Mouse (Mus musculus) MEL (cell line): ENCODE measurements around the gene Gm3336. TPM values are rescaled to one million over a fixed set of nuclear protein-coding genes. Genes with fewer than 3 reads are reported as not detected.

Experiments used
- DNase-seq: peaks from one replicate; pipeline ENCODE4 v3.0.0; 2011; ENCODE audit warnings: low read depth, low spot score
- H3K27ac ChIP-seq: 2 replicates; pipeline ENCODE4 v1.5.1; 2012; ENCODE audit warnings: low read depth, mild to moderate bottlenecking, control low read depth, low read length, moderate library complexity; ENCODE audit not compliant: control insufficient read depth
- H3K27me3 ChIP-seq, 2 experiments: fragments of 150-350 bp in 1 of 2; sonication (generic) in 1 of 2; 2 replicates each; pipeline ENCODE4 v1.6.1; 2012; ENCODE audit warnings: low read length in 2 of 2, mild to moderate bottlenecking in 2 of 2, improper control_type of control experiment in 1 of 2, moderate library complexity in 1 of 2; ENCODE audit not compliant: insufficient read depth in 2 of 2, control insufficient read depth in 1 of 2
- H3K36me3 ChIP-seq, 2 experiments: 2 replicates each; pipeline ENCODE4 v1.6.1; 2012 to 2014; ENCODE audit warnings: low read length in 2 of 2, improper control_type of control experiment in 1 of 2, inconsistent platforms in 1 of 2, mild to moderate bottlenecking in 1 of 2; ENCODE audit not compliant: insufficient read depth in 2 of 2, control insufficient read depth in 1 of 2
- H3K4me1 ChIP-seq, 2 experiments: fragments of 150-350 bp in 1 of 2; sonication (generic) in 1 of 2; 2 replicates each; pipeline ENCODE4 v1.6.1; 2012; ENCODE audit warnings: low read length in 2 of 2, improper control_type of control experiment in 1 of 2, mild to moderate bottlenecking in 1 of 2; ENCODE audit not compliant: insufficient read depth in 2 of 2, control insufficient read depth in 1 of 2
- H3K4me3 ChIP-seq, 2 experiments: fragments of 150-350 bp in 1 of 2; sonication (generic) in 1 of 2; 2 replicates each; pipeline ENCODE4 v1.5.1; 2012; ENCODE audit warnings: low read depth in 2 of 2, low read length in 2 of 2, mild to moderate bottlenecking in 2 of 2, moderate library complexity in 2 of 2, control low read depth in 1 of 2, improper control_type of control experiment in 1 of 2; ENCODE audit not compliant: control insufficient read depth in 1 of 2, insufficient read depth in 1 of 2
- H3K79me2 ChIP-seq: 2 replicates; pipeline ENCODE4 v1.6.1; 2012; ENCODE audit warnings: mild to moderate bottlenecking, low read length, moderate library complexity; ENCODE audit not compliant: control insufficient read depth, poor library complexity, insufficient read depth
- H3K9ac ChIP-seq: 2 replicates; pipeline ENCODE4 v1.6.1; 2012; ENCODE audit warnings: low read depth, mild to moderate bottlenecking, control low read depth, low read length, moderate library complexity; ENCODE audit not compliant: control insufficient read depth, poor library complexity, severe bottlenecking
- H3K9me3 ChIP-seq: fragments of 150-350 bp; sonication (generic); replicated peaks from 2 replicates; pipeline ENCODE4 v1.6.1; 2012; ENCODE audit warnings: mild to moderate bottlenecking, low read length, improper control_type of control experiment, moderate library complexity; ENCODE audit not compliant: insufficient read depth
- CHD1 ChIP-seq: IDR thresholded peaks from 2 replicates; pipeline ENCODE4 v1.6.1; 2012; ENCODE audit warnings: low read depth, mild to moderate bottlenecking, inconsistent platforms, low read length, improper control_type of control experiment
- CHD2 ChIP-seq: IDR thresholded peaks from 2 replicates; pipeline ENCODE4 v1.6.1; 2011; ENCODE audit warnings: low read length, improper control_type of control experiment
- E2F4 ChIP-seq: IDR thresholded peaks from 2 replicates; pipeline ENCODE4 v1.6.1; 2011; ENCODE audit warnings: low read depth, low read length, improper control_type of control experiment, borderline replicate concordance
- ELF1 ChIP-seq: IDR thresholded peaks from 2 replicates; pipeline ENCODE4 v1.6.1; 2014; ENCODE audit warnings: low read depth, mild to moderate bottlenecking, inconsistent platforms, low read length, improper control_type of control experiment, moderate library complexity
- EP300 ChIP-seq, 2 experiments: IDR thresholded peaks; 2 replicates each; pipeline ENCODE4 v1.6.1; 2011; ENCODE audit warnings: improper control_type of control experiment in 2 of 2, low read length in 2 of 2, low read depth in 1 of 2, mild to moderate bottlenecking in 1 of 2
- GATA1 ChIP-seq: IDR thresholded peaks from 2 replicates; pipeline ENCODE4 v1.6.1; 2011; ENCODE audit warnings: low read depth, low read length, improper control_type of control experiment
- MAFK ChIP-seq: IDR thresholded peaks from 2 replicates; pipeline ENCODE4 v1.6.1; 2011; ENCODE audit warnings: low read depth, mild to moderate bottlenecking, low read length, improper control_type of control experiment, borderline replicate concordance
- MAX ChIP-seq: IDR thresholded peaks from 2 replicates; pipeline ENCODE4 v1.6.1; 2011; ENCODE audit warnings: low read length, improper control_type of control experiment
- MYB ChIP-seq: IDR thresholded peaks from 2 replicates; pipeline ENCODE4 v1.6.1; 2011; ENCODE audit warnings: mild to moderate bottlenecking, low read depth, low read length, improper control_type of control experiment
- MYC ChIP-seq: IDR thresholded peaks from 2 replicates; pipeline ENCODE4 v1.6.1; 2011; ENCODE audit warnings: low read depth, mild to moderate bottlenecking, low read length, improper control_type of control experiment, moderate library complexity
- NELFE ChIP-seq: IDR thresholded peaks from 2 replicates; pipeline ENCODE4 v1.6.1; 2011; ENCODE audit warnings: low read depth, low read length, improper control_type of control experiment
- POLR2A ChIP-seq, 2 experiments: IDR thresholded peaks; 2 replicates each; pipeline ENCODE4 v1.6.1; 2011 to 2012; ENCODE audit warnings: low read length in 2 of 2, mild to moderate bottlenecking in 2 of 2, control low read depth in 1 of 2, improper control_type of control experiment in 1 of 2, low read depth in 1 of 2, moderate library complexity in 1 of 2; ENCODE audit not compliant: control insufficient read depth in 1 of 2, insufficient read depth in 1 of 2, poor library complexity in 1 of 2
- POLR2AphosphoS2 ChIP-seq: IDR thresholded peaks from 2 replicates; pipeline ENCODE4 v1.6.1; 2011; ENCODE audit warnings: low read length, improper control_type of control experiment
- RCOR1 ChIP-seq: IDR thresholded peaks from 2 replicates; pipeline ENCODE4 v1.6.1; 2012; ENCODE audit warnings: low read depth, mild to moderate bottlenecking, inconsistent platforms, low read length, improper control_type of control experiment
- TAL1 ChIP-seq: IDR thresholded peaks from 2 replicates; pipeline ENCODE4 v1.6.1; 2012; ENCODE audit warnings: mild to moderate bottlenecking, inconsistent platforms, low read length, moderate library complexity, mixed read lengths
- TBP ChIP-seq: IDR thresholded peaks from 2 replicates; pipeline ENCODE4 v1.8.0; 2011; ENCODE audit warnings: low read depth, low read length, improper control_type of control experiment
- UBTF ChIP-seq: IDR thresholded peaks from 2 replicates; pipeline ENCODE4 v1.6.1; 2012; ENCODE audit warnings: low read depth, mild to moderate bottlenecking, inconsistent platforms, low read length, improper control_type of control experiment, moderate library complexity, borderline replicate concordance; ENCODE audit not compliant: insufficient read depth
- USF1 ChIP-seq: IDR thresholded peaks from 2 replicates; pipeline ENCODE4 v1.6.1; 2014; ENCODE audit warnings: low read depth, mild to moderate bottlenecking, inconsistent platforms, low read length, improper control_type of control experiment, moderate library complexity
- ZNF384 ChIP-seq: IDR thresholded peaks from 2 replicates; pipeline ENCODE4 v1.6.1; 2012; ENCODE audit warnings: low read depth, mild to moderate bottlenecking, inconsistent platforms, low read length, improper control_type of control experiment
- polyA plus RNA-seq, 2 experiments: library from polyadenylated mRNA; stranded (reverse) in 1 of 2; unstranded in 1 of 2; fragments of >175 nt in 1 of 2; fragments of >200 nt in 1 of 2; gene quantifications; 2 replicates each; pipeline versions ENCODE4 v1.2.1 to v1.2.4; 2012; ENCODE audit warnings: low replicate concordance in 2 of 2, low read depth in 1 of 2; ENCODE audit not compliant: insufficient read length in 2 of 2, insufficient read depth in 1 of 2, missing spikeins in 1 of 2
- total RNA-seq: library from RNA; depleted of rRNA; stranded (reverse); fragments of 300-350 nt; gene quantifications from 2 replicates; pipeline ENCODE4 v1.2.3, GENCODE M21; 2012

Gene Gm3336
- total and polyA plus RNA-seq, 3 experiments, result 0.19 to 0.72 TPM; not detected in 1

DNA sequence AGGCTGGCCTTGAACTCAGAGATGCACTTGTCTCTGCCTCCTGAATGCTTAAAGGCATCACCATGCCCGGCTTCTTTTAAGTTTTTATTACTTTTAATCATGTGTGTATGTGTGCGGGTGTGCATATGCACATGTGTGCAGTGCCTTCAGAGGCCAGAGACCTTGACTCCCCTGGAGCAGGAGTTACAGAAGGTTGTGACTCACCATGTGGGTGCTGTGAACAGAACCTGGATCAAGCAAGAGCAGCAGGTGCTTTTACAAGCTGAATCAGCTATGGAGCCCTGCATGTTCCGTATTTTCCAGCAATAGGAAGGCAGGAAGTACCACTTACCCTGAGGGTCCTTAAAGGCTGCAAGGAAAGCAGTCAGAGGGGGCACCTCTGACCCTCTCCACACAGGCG, 27.1 kb upstream of the Gm3336 start:
- no peak overlapping the region for H3K9ac ChIP-seq
- peaks cover 7 to 17% of the 10 kb centered on the region in 2 experiments for H3K4me1 ChIP-seq
- no peak for DNase-seq

GRCm38 (mm10) chr8:70691727-70692231, 26.6 kb upstream of the Gm3336 start:
- no peak overlapping the region for H3K4me3 ChIP-seq
- TF ChIP-seq USF1 (no peak), RCOR1 (no peak), MYC (no peak), EP300 (IDR thresholded peaks at IDR 0.05; ENCODE audit: low read depth in 1 of 2, low read length in 2 of 2) (no peak), ZNF384 (no peak), CHD1 (no peak), MAFK (no peak), UBTF (no peak), CHD2 (no peak), POLR2A (IDR thresholded peaks at IDR 0.05; ENCODE audit: control insufficient read depth in 1 of 2, insufficient read depth in 1 of 2, low read depth in 1 of 2, low read length in 2 of 2, poor library complexity in 1 of 2) (no peak), ELF1 (no peak), MYB (no peak), POLR2AphosphoS2 (no peak), GATA1 (no peak), TAL1 (no peak), NELFE (no peak)

More for the DNA sequence above, 27.1 kb upstream of the Gm3336 start:
- H3K79me2 ChIP-seq, result no peaks in the 10 kb centered on the region
- H3K27ac ChIP-seq, result no peak overlapping the region
- TF ChIP-seq TBP, result no peak
- TF ChIP-seq MAX, result no peak
- TF ChIP-seq MYB, result no peak
- no peak for TF ChIP-seq CHD1
- TF ChIP-seq E2F4, result no peak
- no peak for TF ChIP-seq ELF1
- H3K4me3 ChIP-seq, result no peak overlapping the region
- no peaks in the 10 kb centered on the region for H3K9me3 ChIP-seq
- peaks cover 0 to 4% of the 10 kb centered on the region in 2 experiments; a peak in 2 of 4 replicates for H3K36me3 ChIP-seq
- H3K27me3 ChIP-seq, result peaks cover 0 to 4% of the 10 kb centered on the region in 2 experiments; a peak in 2 of 4 replicates

More at GRCm38 (mm10) chr8:70691727-70692231, 26.6 kb upstream of the Gm3336 start:
- H3K4me1 ChIP-seq, result peaks cover 8 to 18% of the 10 kb centered on the region in 2 experiments
- H3K9me3 ChIP-seq, result no peaks in the 10 kb centered on the region
- no peak for DNase-seq
- no peak overlapping the region for H3K9ac ChIP-seq
- H3K36me3 ChIP-seq, result peaks cover 0 to 4% of the 10 kb centered on the region in 2 experiments; a peak in 2 of 4 replicates
- H3K79me2 ChIP-seq, result no peaks in the 10 kb centered on the region
- peaks cover 0 to 3% of the 10 kb centered on the region in 2 experiments; a peak in 1 of 4 replicates for H3K27me3 ChIP-seq
- H3K27ac ChIP-seq, result no peak overlapping the region
